Mouse (Mus musculus) adrenal gland, adult (tissue): ENCODE measurements at regions not wholly inside any gene's neighbourhood (a gene's known extent, or its start where the extent isn't known, plus 50 kb on each side); places are given as distances from the start of the nearest gene placed in this dataset.

Experiments
- DNase-seq, 2 experiments: peaks; one replicate each; pipeline ENCODE4 v3.0.0; 2022 to 2023; ENCODE audit warnings: low spot score in 1 of 2; ENCODE audit not compliant: inconsistent age in 2 of 2

DNA sequence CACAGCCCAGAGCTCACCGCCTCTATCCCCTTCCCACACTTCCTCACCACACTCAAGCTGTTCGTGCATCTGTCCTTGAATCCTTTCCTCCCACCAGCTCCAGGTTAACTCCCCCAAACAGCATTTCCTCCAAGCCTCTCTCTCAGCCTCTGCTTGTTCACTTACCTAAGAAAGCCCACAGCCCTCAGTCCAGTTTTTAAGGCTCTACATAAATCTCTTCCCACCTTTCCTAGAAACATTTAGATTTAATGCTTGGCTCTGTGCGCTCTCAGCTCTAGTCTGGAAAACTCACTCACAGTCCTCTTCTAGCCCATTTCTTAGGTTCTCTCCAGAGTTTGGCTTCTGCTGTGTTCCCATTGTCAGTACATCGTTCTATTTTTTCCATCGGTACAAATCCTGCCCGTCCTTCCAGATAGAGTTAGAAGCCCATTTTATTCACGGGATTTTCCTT lies 242.9 kb upstream of the Adgrl2 start:
- peak in 1 of 2 experiments; percentile 70 for DNase-seq

- DNase-seq, result no peak
These were observed 241.0 kb upstream of the Adgrl2 start for GRCm38 (mm10) chr3:149231346-149231745.

- no peak for DNase-seq
These were observed 237.2 kb upstream of the Adgrl2 start for GRCm38 (mm10) chr3:149227556-149227955.

DNA sequence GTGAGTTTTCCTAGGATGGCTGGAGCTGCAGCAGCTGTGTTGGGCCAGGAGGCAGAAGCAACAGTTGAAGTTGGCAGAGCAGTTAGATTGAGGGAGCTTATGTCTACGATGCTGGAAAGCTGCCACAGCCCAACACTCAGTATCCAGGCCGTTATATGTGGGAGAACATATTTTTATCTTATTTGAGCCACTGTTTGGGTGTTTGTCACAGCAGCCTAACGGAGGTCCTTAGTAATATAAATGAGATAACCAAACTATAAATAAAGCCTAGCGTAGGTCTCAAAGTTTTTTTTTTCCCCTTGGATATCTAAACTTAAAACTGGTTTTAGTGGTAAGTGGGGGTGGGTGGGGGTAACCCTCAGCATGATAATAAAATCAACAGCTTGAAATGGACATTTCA lies 236.4 kb upstream of the Adgrl2 start:
- DNase-seq, result no peak

- no peak for DNase-seq
These were observed 235.3 kb upstream of the Adgrl2 start for GRCm38 (mm10) chr3:149225684-149226083.

DNA sequence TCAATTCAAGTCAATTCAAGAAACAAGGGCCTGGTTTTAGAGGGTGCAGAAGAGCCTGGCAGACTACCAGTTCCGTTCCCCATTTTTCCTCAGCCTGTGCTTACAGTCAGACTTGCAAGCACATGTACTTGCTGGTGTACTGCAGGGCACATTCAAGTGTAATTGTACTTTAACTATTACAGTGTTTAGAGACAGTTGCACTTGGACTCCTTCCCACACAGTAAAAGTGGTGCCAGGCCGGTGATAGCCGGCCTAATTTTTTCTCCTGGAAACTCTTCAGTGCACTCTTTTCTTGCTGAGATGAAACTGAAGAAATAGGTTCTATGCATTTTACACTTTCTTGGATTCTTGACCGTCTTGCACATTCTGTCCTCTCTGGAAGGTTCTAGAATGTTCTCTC lies 233.9 kb upstream of the Adgrl2 start:
- DNase-seq, result no peak

DNA sequence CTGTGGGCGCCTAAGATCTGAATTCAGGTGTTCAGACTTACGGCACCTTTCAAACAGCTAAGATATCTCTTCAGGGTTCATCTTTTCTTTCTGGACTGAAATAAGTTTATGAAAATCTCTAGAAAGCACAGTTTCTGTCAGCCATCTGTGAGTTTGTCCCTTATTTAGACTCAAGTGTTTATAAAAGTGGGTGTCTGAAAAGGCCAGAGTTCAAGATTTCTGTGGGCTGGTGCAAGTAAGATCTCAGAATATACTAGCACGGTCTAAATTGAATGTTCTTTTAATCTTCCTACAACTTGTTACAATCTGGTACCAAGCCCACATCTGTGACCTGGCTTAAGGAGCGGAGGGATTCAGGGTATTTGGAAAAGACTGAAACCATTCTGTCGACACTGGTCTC lies 233.4 kb upstream of the Adgrl2 start:
- no peak for DNase-seq

GRCm38 (mm10) chr3:149220958-149221357 lies 230.6 kb upstream of the Adgrl2 start:
- DNase-seq, result no peak

DNA sequence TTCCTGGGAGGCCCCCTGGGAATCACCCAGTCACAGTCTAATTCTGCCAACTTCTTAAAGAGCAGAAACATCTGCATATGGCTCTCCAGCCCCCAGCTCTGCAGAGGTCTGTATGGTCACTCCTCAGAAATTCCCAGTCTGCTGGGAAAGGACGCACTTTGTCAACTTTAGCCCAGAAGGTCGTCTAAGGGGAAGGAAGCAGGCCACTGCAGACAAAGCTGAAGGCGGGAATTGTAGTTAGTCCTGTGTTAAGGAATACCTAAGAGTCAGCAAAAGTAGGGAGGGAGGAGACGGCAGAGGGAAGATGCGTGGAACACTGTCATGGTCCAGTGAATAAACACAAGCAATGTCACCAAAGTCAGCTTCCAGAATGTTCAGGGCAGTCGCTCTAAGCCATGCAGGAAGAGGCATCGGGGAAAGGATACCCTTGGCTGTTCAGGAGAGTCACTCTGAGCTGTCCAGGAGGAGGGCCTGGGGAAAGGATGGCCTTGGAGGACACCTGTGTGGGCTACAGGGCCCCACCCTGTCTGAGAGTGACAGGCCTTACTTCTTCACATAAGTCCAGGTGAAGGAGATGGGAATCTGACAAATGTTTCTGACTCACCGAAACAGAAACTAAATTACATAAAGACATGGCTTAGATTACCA lies 230.1 kb upstream of the Adgrl2 start:
- DNase-seq, result peak in 1 of 2 experiments; percentile 57

DNA sequence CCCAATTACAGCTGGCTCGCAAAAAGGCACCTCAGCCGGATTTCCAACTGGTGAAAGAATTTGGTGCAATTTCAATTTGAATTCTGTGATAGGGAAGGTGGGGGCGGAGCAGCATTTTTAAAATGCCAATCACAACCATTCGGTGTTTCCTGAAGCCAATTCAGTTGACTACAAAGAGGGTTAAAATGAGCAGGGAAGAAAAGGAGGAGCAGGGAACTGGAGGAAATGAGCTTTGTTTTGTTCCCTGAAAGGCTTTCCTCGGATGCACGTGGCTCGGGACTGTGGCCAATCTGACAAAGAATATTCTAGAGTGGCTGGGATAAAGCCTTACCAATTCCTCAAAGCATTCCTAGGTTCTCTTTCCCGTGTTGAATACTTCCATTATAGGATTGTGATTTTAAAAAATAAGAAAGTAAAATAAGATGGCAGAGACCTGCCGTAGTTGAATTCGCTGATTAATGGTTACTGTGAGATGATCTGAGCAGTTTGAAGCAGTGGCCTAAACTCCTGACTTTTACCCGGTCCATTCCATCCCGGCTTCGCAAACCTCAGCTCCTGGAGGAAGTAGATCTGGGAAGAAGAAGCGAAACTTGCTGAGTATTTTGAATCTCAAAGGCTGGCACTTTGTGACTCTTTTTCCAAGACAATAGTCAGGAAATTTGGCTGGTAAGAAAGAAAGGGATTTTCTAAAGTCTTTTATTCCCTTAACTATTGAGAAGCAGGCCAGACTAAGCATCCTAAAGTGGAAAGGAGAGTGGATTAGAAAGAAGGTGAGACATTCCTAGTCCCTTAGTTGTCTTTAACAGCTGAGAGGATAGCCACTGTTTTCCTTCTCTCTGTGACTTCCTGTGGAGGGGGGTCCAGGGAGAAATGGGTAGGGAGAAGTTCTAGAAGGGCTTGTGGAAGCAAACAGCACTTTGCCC lies 229.3 kb upstream of the Adgrl2 start:
- no peak for DNase-seq

- DNase-seq, result no peak
These were observed 227.8 kb upstream of the Adgrl2 start for GRCm38 (mm10) chr3:149217916-149218803.

DNA sequence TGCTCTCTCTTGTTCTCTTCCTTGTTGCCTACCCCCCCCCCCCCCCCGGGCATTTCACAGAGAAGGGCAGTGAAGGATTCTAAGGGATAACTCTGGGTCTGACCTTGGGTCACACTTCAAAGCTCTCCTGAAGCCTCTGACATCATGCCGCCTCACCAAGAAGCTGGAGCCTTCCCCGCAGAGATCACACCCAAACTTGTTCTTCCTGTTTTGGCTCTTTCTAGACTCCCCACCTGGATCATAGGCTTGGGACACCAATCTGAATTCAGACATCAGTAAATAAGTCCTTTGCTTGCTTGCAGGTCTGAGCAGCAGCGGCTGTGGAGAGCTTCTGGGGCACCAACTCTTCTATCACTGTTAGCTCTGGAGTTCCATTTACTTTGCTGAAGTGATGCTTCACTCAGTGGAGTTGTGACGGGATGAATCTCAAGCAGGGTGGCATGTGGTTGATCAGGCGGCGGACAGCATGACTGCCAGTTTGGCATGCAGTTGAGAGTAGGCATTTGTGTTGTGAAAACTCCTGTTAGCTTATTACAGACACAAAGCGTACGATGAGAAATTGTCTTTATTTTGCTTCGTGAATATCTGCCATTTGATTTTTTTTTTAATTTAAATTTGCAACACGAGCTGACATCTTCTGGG lies 226.5 kb upstream of the Adgrl2 start:
- no peak for DNase-seq

DNA sequence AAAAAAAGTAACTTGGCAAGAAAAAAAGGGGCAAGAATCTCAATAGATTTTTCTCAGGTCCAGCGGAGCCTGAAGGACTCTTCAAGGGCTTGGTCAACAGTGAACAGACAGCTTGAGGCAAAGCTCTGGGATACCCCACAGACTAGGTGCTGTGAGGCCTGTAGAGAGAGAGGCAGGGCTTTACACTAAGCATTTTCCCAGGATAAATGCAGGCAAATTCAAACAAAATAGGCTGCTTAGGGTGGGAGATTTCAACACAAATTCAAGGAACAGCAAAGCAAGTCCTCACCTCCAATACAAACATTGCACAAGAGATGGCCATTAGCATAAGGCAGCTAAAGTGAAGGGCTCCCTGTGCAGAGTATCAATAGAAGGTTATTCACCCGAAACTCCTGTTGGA lies 225.3 kb upstream of the Adgrl2 start:
- DNase-seq, result no peak

DNA sequence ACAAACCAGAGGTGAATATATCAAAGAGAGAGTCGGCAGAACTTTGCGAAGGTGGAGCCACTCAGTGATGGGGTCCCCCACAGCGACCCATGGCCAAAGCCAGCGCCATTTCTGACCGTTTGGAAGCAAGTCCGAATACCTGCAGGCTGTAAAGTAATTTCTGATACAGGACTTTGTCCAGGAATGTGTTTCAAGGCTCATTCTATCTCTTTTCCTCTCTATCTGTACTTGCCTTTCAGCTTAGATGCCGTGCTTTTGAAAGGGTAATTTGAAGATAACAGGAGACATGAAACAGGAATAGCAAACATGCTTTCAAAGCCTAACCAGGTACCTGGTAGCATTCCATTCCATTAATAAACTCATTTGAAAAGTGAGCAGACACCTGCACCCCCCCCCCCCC lies 221.6 kb upstream of the Adgrl2 start:
- DNase-seq, result no peak

- no peak for DNase-seq
These were observed 218.9 kb upstream of the Adgrl2 start for GRCm38 (mm10) chr3:149209260-149209659.

DNA sequence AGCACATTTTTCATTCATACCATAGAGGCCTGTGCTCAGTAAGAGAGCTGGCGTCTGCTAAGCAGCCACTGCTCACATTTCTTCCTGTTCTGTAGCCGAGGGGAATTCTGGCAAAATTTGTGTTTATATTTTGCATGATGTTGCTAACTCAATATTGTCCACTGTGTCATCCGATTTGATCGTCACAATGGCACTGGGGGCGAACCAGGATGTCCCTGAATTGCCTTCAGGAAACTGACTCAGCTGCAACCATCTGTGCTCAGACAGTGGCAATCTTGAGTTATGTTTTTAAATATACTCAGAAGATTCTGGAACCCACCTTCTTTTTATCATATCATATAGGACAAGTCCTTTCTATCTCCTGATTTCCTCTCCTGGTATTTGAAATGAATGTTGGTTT lies 213.1 kb upstream of the Adgrl2 start:
- peak in 1 of 2 experiments; percentile 39 for DNase-seq

GRCm38 (mm10) chr3:149196477-149197185 lies 206.3 kb upstream of the Adgrl2 start:
- DNase-seq, result no peak

GRCm38 (mm10) chr3:149190856-149191576 lies 200.7 kb upstream of the Adgrl2 start:
- no peak for DNase-seq

- no peak for DNase-seq
These were observed 193.8 kb upstream of the Adgrl2 start for GRCm38 (mm10) chr3:149184136-149184551.
